In the genomic region with DNA sequence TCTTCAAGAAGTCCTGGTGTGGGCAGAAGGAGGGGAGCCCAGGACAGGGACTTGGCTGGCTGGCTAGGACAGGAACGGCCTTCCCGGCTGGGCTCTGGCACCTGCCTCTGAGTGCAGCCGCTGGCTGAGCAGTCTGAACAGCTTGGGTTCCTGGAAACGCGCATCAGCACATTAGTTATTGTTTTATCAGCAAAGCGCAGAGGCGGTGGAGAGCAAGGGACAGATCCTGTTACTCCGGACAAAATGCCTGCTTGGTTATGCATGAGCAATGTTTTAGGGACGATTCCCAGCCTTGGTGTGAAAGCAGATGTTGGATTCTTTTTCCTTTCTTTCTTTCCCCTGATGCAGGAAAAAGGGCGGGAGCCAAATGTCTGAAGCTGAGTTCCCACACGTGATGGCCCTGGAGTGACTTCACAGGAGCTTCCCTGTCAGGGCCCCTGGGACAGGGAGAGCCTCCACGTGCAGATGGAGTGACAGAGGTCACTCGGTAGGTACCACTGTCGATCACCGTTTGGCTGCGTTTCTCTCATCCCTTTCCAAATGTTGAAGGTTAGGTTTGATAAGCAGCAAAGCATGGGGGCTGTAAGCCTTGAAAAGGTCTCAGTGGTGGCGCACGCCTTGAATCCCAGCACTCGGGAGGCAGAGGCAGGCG, we compare ENCODE assay signal across 8 mouse cellular contexts.
A peak's percentile ranks its signal among the peaks of the same experiment; 100 is the strongest.
DNase-seq lines count a peak whose midpoint lies in the region; ATAC-seq and TF ChIP-seq lines count a peak whose summit lies in the region.

No protein-coding gene starts in this region.

- no peaks in the 10 kb centered on the region for H3K4me1 ChIP-seq in midbrain, embryonic 11.5 days (ENCODE audit: control insufficient read depth, insufficient read depth, low read length)
- H3K4me1 ChIP-seq in midbrain, embryonic 13.5 days (replicated peaks) = no peaks in the 10 kb centered on the region; the same call in 1 of the 2 replicates
- no peaks in the 10 kb centered on the region for H3K4me1 ChIP-seq in liver, postnatal 0 days (ENCODE audit: insufficient read depth)

- WGBS in midbrain, embryonic 11.5 days = 73% methylated on average over 20 of the region's 20 CpGs
- WGBS in midbrain, embryonic 13.5 days = 63% methylated on average over 20 of the region's 20 CpGs
- 70% methylated on average over 20 of the region's 20 CpGs for WGBS in liver, postnatal 0 days (ENCODE audit: insufficient replicate concordance)

- no peak for TF ChIP-seq CTCF in liver, postnatal 0 days (IDR thresholded peaks at IDR 0.05; ENCODE audit: low read depth)

- H3K27me3 ChIP-seq in midbrain, embryonic 11.5 days (ENCODE audit: control insufficient read depth, insufficient read depth, low read length) = no peaks in the 10 kb centered on the region
- no peaks in the 10 kb centered on the region for H3K27me3 ChIP-seq in midbrain, embryonic 13.5 days
- no peaks in the 10 kb centered on the region for H3K27me3 ChIP-seq in liver, postnatal 0 days (ENCODE audit: insufficient read depth, low read length)

- H3K9me3 ChIP-seq in midbrain, embryonic 11.5 days (ENCODE audit: control insufficient read depth, low read length) = no peaks in the 10 kb centered on the region
- H3K9me3 ChIP-seq in midbrain, embryonic 13.5 days = no peaks in the 10 kb centered on the region
- no peaks in the 10 kb centered on the region for H3K9me3 ChIP-seq in liver, postnatal 0 days (ENCODE audit: low read length)

- no peak overlapping the region for H3K4me3 ChIP-seq in midbrain, embryonic 11.5 days (ENCODE audit: low read depth, low read length)
- H3K4me3 ChIP-seq in midbrain, embryonic 13.5 days (replicated peaks) = no peak overlapping the region
- H3K4me3 ChIP-seq in liver, postnatal 0 days (ENCODE audit: low read depth, low read length) = no peak overlapping the region

- no peaks in the 10 kb centered on the region for H3K36me3 ChIP-seq in midbrain, embryonic 11.5 days (ENCODE audit: control insufficient read depth, insufficient read depth, low read length)
- H3K36me3 ChIP-seq in midbrain, embryonic 13.5 days = no peaks in the 10 kb centered on the region
- no peaks in the 10 kb centered on the region for H3K36me3 ChIP-seq in liver, postnatal 0 days (replicated peaks; ENCODE audit: insufficient read depth, low read length)

- no peak for TF ChIP-seq EP300 in liver, postnatal 0 days (IDR thresholded peaks at IDR 0.05; ENCODE audit: low read depth)

- H3K9ac ChIP-seq in midbrain, embryonic 11.5 days (ENCODE audit: low read length) = no peak overlapping the region
- no peak overlapping the region for H3K9ac ChIP-seq in midbrain, embryonic 13.5 days (replicated peaks)
- no peak overlapping the region for H3K9ac ChIP-seq in liver, postnatal 0 days (replicated peaks)

- no peak overlapping the region for H3K4me2 ChIP-seq in midbrain, embryonic 11.5 days
- no peak overlapping the region for H3K4me2 ChIP-seq in midbrain, embryonic 13.5 days (replicated peaks)
- no peak overlapping the region for H3K4me2 ChIP-seq in liver, postnatal 0 days (ENCODE audit: low read depth, low read length)

- peak; percentile 46; the same call in 1 of the 2 replicates for ATAC-seq in midbrain, embryonic 11.5 days (ENCODE audit: low FRiP score)
- ATAC-seq in midbrain, embryonic 13.5 days = no peak
- ATAC-seq in liver, postnatal 0 days = no peak

- peak; percentile 22 for DNase-seq in adrenal gland, adult 2 months
- DNase-seq in adrenal gland, adult 18-20 months (ENCODE audit: low spot score in 2 of 2) = no peak
- DNase-seq in midbrain, embryonic 11.5 days (ENCODE audit: low spot score, missing footprints) = peak; percentile 82
- peak; percentile 46 for DNase-seq in kidney, postnatal 10 days
- DNase-seq in urinary bladder, postnatal 25 days (ENCODE audit: low spot score) = peak; percentile 8
- DNase-seq in left cerebral cortex, adult 9 months (ENCODE audit: low spot score in 2 of 2) = no peak
- no peak for DNase-seq in liver, postnatal 0 days

- no peak overlapping the region for H3K27ac ChIP-seq in midbrain, embryonic 11.5 days (ENCODE audit: low read depth, low read length)
- H3K27ac ChIP-seq in midbrain, embryonic 13.5 days = no peak overlapping the region
- H3K27ac ChIP-seq in liver, postnatal 0 days (ENCODE audit: low read depth) = no peak overlapping the region

Comparison
In these comparisons a context has a peak if more than half of its experiments do, and no peak if none do; other contexts are left out.
1. DNase-seq: peak in adrenal gland, adult 2 months (single experiment), midbrain, embryonic 11.5 days (single experiment), kidney, postnatal 10 days (single experiment) and urinary bladder, postnatal 25 days (single experiment); none in adrenal gland, adult 18-20 months (0 of 2), left cerebral cortex, adult 9 months (0 of 2) and liver, postnatal 0 days (single experiment).